In genomic region chr10:67003743-67004526, GRCm38 (mm10) we compare ENCODE assay signal across 7 mouse cellular contexts.
A peak's percentile ranks its signal among the peaks of the same experiment; 100 is the strongest.
DNase-seq lines count a peak whose midpoint lies in the region; ATAC-seq lines count a peak whose summit lies in the region.

No protein-coding gene starts in this region.

- no peaks in the 10 kb centered on the region for H3K9me3 ChIP-seq in hindbrain, embryonic 16.5 days (ENCODE audit: control insufficient read depth, low read length)
- no peaks in the 10 kb centered on the region for H3K9me3 ChIP-seq in limb, embryonic 11.5 days (ENCODE audit: control insufficient read depth, low read length)
- H3K9me3 ChIP-seq in midbrain, embryonic 10.5 days (replicated peaks), result peaks cover 9% of the 10 kb centered on the region; the same call in 1 of the 2 replicates

- peak; percentile 69 for ATAC-seq in hindbrain, embryonic 16.5 days
- ATAC-seq in limb, embryonic 11.5 days (ENCODE audit: insufficient number of reproducible peaks, low FRiP score, low TSS enrichment, low read depth), result peak; percentile 66

- intact Hi-C loops in gastrocnemius, postnatal 14 days (cut with DNase I; ENCODE audit: low total_unique reads), result no loop called here

- H3K36me3 ChIP-seq in hindbrain, embryonic 16.5 days (ENCODE audit: control insufficient read depth, insufficient read depth, low read length), result no peaks in the 10 kb centered on the region
- no peaks in the 10 kb centered on the region for H3K36me3 ChIP-seq in limb, embryonic 11.5 days (ENCODE audit: control insufficient read depth, insufficient read depth, low read length)
- no peaks in the 10 kb centered on the region for H3K36me3 ChIP-seq in midbrain, embryonic 10.5 days

- WGBS in hindbrain, embryonic 16.5 days, result 2% methylated on average over 22 of the region's 22 CpGs
- under 1% methylated on average over 22 of the region's 22 CpGs for WGBS in limb, embryonic 11.5 days
- WGBS in midbrain, embryonic 10.5 days, result under 1% methylated on average over 22 of the region's 22 CpGs

- no peaks in the 10 kb centered on the region for H3K27me3 ChIP-seq in hindbrain, embryonic 16.5 days (replicated peaks; ENCODE audit: control insufficient read depth, insufficient read depth, low read length)
- no peaks in the 10 kb centered on the region for H3K27me3 ChIP-seq in limb, embryonic 11.5 days (ENCODE audit: control insufficient read depth, insufficient read depth, low read length)
- peaks cover 13% of the 10 kb centered on the region; the same call in 1 of the 2 replicates for H3K27me3 ChIP-seq in midbrain, embryonic 10.5 days (ENCODE audit: low read depth, poor library complexity, severe bottlenecking)

- peak overlapping the region; percentile 69 for H3K4me2 ChIP-seq in hindbrain, embryonic 16.5 days (ENCODE audit: low read length)
- peak overlapping the region; percentile 53 for H3K4me2 ChIP-seq in limb, embryonic 11.5 days (ENCODE audit: low read depth, severe bottlenecking)

- H3K27ac ChIP-seq in hindbrain, embryonic 16.5 days (ENCODE audit: low read depth, low read length), result peak overlapping the region; percentile 75
- H3K27ac ChIP-seq in limb, embryonic 11.5 days (replicated peaks; ENCODE audit: low read depth, low read length), result peak overlapping the region; percentile 97
- peak overlapping the region; percentile 84 for H3K27ac ChIP-seq in midbrain, embryonic 10.5 days (replicated peaks)

- H3K9ac ChIP-seq in hindbrain, embryonic 16.5 days (ENCODE audit: low read depth, low read length), result peak overlapping the region; percentile 53
- peak overlapping the region; percentile 32; the same call in 1 of the 2 replicates for H3K9ac ChIP-seq in limb, embryonic 11.5 days (ENCODE audit: low read length)

- DNase-seq in ZHBTc4 (ENCODE audit: low read depth, low spot score), result peak; percentile 92
- peak; percentile 51 for DNase-seq in cerebellum, adult 9-10 months
- DNase-seq in gastrocnemius, postnatal 14 days, result peak; percentile 41
- peak; percentile 86 for DNase-seq in limb, embryonic 11.5 days (ENCODE audit: low spot score)
- peak; percentile 75 for DNase-seq in midbrain, embryonic 10.5 days (ENCODE audit: low spot score)
- peak; percentile 21 for DNase-seq in skeletal muscle tissue, adult 2 months (ENCODE audit: low read depth, low spot score)

- peaks cover 25% of the 10 kb centered on the region for H3K4me1 ChIP-seq in hindbrain, embryonic 16.5 days (ENCODE audit: control insufficient read depth, insufficient read depth, low read depth, low read length)
- H3K4me1 ChIP-seq in limb, embryonic 11.5 days (ENCODE audit: control insufficient read depth, insufficient read depth, low read length), result peaks cover 15% of the 10 kb centered on the region
- H3K4me1 ChIP-seq in midbrain, embryonic 10.5 days, result peaks cover 32% of the 10 kb centered on the region

- peak overlapping the region; percentile 27 for H3K4me3 ChIP-seq in hindbrain, embryonic 16.5 days (ENCODE audit: low read length)
- H3K4me3 ChIP-seq in limb, embryonic 11.5 days (ENCODE audit: low read depth, low read length), result 0 out of 2 replicates have a peak overlapping the region, but pooled peaks have one; percentile 6
- H3K4me3 ChIP-seq in midbrain, embryonic 10.5 days, result peak overlapping the region; percentile 51

Comparison
In these comparisons a context has a peak if more than half of its experiments do, and no peak if none do; other contexts are left out.
1. Peak in every context shown above with its lines: DNase-seq, ATAC-seq, H3K4me3 ChIP-seq and H3K27ac ChIP-seq.
2. DNase-seq: peak in every context shown above with its lines; median percentile 92 in ZHBTc4; 86 in limb, embryonic 11.5 days; 75 in midbrain, embryonic 10.5 days; 51 in cerebellum, adult 9-10 months; 41 in gastrocnemius, postnatal 14 days; 21 in skeletal muscle tissue, adult 2 months.